Mouse (Mus musculus) 3134 (cell line): ENCODE results near the gene Hoxd9.

Source experiments
- DNase-seq: peaks from one replicate; pipeline ENCODE4 v3.0.0-alpha.2; 2011; ENCODE audit warnings: low spot score; ENCODE audit not compliant: insufficient read length; ENCODE audit errors: extremely low read depth

The Hoxd9 gene

DNA sequence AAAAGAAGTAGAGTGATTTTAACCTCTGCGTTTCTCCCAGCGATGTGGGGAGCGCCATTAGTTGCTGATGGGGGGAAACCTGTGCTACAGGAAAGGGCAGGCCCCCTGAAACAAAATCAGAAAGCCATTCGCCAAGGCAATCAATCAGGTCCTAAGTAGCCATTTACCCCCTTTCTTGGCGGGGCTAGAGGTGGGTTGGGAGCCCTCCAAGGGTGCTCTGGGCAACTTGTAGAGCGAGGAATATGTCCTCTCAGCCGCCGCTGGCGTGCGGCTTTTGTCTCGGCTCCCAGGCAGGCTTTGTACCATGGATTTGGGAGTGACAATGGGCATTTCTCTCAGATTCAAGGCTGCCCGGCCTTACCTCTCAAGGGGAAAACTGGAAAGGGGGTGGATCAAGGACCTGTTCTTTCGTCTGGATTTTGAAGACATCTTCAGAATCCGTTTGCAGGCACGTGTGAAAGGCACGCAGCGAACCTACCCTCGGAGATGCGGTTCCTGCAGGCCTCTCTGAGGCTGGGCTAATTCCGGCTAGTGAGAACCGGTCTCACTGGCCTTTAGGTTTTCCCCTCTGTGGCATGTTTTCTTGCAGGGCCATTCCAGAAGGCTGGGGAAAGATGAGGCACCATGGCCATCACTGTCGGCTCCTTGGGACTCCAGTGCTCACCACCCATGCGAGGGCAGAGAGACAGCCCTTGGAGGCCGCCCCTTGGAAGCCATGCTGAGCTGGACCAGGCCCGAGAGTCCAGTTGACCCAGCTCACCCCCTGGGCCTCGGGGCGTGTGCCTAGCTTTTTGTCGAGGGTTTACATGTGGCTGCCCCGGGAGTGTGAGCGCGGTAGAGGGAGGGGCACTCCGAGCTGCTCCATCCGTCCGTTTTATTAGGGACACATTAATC, 838 bp upstream of the Hoxd9 start:
- no peak for DNase-seq

GRCm38 (mm10) chr2:74698201-74699052, 900 bp downstream of the Hoxd9 start:
- DNase-seq: no peak

DNA sequence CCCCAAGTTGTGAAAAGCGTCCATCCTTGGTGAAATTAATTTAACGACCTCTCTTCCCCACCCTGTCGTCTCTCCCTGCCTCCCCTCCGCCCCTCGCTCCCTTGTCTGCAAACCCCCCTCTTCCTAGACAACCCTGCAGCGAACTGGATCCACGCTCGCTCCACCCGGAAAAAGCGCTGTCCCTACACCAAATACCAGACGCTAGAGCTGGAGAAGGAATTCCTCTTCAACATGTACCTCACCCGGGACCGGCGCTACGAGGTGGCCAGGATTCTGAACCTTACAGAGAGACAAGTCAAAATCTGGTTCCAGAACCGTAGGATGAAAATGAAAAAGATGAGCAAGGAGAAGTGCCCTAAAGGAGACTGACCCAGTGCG, 1.5 kb downstream of the Hoxd9 start:
- DNase-seq: no peak

GRCm38 (mm10) chr2:74699664-74700545, 2.4 kb downstream of the Hoxd9 start:
- no peak for DNase-seq

GRCm38 (mm10) chr2:74700546-74701112, 3.1 kb downstream of the Hoxd9 start:
- no peak for DNase-seq

- no peak for DNase-seq
Observed at GRCm38 (mm10) chr2:74701949-74702819, 4.7 kb downstream of the Hoxd9 start.

- DNase-seq: no peak
Observed at GRCm38 (mm10) chr2:74702820-74703219, 5.3 kb downstream of the Hoxd9 start.

DNA sequence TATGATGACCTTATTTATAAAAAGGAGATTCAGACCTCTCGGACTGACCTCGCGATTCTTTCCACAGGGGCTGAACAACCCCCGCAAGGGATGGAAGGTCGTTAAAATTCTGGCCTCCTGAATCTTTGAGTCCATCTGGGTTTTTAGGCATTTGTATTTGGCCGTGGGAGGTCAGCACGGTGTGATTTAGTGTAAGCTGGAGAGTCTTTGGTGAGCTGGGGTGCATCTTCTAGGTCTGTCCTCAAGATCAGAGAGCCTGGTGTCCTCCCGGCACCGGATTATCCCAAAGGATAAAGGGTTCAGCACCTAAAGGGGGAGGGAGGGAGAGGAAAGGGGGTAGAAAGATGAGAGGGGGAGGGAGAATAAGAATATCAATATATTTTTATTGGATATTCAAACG, 5.8 kb downstream of the Hoxd9 start:
- DNase-seq: no peak

GRCm38 (mm10) chr2:74703720-74704392, 6.3 kb downstream of the Hoxd9 start:
- no peak for DNase-seq

- DNase-seq: no peak
Observed at GRCm38 (mm10) chr2:74704393-74704998, 7.0 kb downstream of the Hoxd9 start, which contains the start of gene Hoxd8. Gene Hoxd8, plus strand, starts transcription at chr2:74704615.

GRCm38 (mm10) chr2:74704999-74705466, 7.5 kb downstream of the Hoxd9 start:
- DNase-seq: no peak

- no peak for DNase-seq
Observed at GRCm38 (mm10) chr2:74705467-74706089, 8.1 kb downstream of the Hoxd9 start.

GRCm38 (mm10) chr2:74706393-74706960, 8.9 kb downstream of the Hoxd9 start:
- DNase-seq: no peak

GRCm38 (mm10) chr2:74707599-74707998, 10.1 kb downstream of the Hoxd9 start:
- no peak for DNase-seq

GRCm38 (mm10) chr2:74708676-74709075, 11.1 kb downstream of the Hoxd9 start:
- DNase-seq: no peak

- no peak for DNase-seq
Observed at GRCm38 (mm10) chr2:74709465-74710419, 12.2 kb downstream of the Hoxd9 start.
